Mouse (Mus musculus) kidney, postnatal 25 days (tissue): ENCODE data around the gene Sync.

Experiments
- DNase-seq, 2 experiments: peaks; one replicate each; pipeline ENCODE4 v3.0.0; 2021; ENCODE audit warnings: mixed read lengths in 2 of 2

Gene Sync

DNA sequence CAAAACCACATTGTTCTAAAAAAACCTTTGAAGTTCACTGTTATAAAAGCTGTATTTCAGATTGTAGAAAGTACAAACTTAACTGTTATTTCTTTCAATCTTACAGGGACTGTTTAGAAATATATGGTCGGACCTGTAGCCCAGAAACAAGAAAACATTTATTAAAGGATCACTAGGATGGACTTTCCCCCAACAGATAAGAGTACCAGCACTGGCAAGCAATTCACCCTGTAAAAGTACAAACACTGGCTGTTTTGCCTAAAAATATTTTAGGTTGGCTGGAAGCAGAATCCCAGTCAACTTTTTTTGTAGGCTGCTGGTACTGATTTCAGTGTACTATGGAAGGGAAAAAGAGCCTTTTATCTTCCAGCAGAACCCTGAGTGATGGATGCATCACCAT, 20.5 kb downstream of the Sync start:
- DNase-seq: no peak

DNA sequence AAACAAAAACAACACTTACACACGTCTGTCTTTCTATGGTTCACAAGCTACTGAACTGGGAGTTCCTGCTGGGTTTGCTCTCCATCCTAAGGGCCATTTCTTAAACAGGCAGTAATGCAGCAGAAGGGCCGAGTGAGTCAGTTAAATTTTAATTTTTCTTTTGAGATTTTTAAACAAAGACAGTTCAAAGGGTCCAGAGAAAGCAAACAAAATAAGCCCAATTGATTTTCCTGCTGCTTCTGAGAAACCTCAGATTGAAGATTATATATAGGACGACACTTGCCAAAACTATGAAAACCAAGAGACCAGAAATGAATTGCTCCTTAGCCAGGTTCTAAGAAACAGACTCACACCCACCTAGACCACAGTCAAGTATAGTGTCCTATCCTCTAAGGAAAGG, 26.5 kb downstream of the Sync start:
- no peak for DNase-seq

DNA sequence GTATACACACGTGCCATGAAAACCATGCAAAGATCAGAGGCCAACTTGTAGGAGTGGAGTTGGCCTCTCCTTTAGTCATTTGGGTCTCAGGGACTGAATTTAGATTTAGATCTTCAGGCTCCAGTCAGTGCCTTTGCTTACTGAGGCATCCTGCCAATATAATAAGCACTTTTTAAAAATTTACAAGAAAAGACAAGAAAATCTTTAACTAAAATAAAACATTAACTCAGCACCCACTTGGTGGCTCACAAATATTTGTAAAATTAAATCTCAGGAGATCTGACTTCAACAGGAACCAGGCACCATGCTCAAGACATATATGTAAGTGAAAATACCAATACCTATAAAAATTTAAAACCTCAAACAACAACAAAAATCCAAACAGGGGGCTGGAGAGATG, 33.5 kb downstream of the Sync start:
- DNase-seq: no peak

DNA sequence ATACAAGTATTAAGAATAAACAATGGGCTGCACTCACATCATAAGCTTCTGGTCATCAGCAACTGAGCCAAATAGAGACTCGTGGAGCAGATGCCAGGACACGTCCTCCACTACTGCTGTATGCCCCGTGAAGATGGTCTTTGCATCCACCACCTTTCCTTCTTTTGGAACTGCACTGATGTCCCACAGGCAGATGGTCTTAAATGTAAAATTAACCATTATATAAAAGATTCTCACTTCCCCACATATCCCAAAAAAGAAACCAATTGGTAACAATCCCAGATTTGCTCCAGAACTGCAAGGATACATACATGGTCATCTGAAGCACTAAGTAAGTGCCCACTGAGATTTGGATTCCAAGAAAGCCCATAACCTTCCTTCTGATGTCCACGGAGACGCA, 34.6 kb downstream of the Sync start:
- no peak for DNase-seq

DNA sequence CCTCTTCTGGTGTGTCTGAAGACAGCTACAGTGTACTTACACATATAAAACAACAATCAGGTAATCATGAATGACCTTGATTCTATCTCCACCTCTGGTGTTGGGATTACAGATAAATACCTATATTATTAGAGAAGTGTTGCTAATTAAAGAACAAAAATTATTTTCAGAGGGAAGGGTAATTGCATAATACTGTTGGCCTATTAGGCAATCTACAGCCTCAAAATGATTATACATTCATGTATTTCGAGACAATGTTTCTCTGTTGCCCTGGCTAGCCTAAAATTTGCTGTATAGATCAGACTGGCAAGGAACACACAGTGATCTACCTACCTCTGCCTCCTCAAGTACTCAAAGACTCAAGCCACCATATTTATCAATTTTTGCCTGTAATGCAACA, 36.1 kb downstream of the Sync start:
- DNase-seq: no peak

DNA sequence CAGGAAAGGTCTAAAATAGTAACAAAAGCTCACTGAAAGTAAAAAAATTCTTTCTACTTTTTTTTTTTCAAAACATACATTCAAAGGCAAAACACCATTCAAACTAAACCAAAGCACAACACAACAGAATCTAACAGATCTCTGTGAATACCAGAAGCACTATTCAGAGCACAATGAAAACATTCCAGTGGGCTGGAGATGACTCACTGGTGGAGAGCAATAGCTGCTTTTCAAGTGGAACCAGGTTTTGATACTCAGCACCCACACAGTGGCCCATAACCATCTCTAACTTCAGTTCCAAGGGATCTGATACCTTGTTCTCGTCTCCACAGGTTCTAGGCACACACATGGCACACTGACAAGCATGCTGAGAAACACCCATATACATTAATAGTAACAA, 37.3 kb downstream of the Sync start:
- DNase-seq: no peak

DNA sequence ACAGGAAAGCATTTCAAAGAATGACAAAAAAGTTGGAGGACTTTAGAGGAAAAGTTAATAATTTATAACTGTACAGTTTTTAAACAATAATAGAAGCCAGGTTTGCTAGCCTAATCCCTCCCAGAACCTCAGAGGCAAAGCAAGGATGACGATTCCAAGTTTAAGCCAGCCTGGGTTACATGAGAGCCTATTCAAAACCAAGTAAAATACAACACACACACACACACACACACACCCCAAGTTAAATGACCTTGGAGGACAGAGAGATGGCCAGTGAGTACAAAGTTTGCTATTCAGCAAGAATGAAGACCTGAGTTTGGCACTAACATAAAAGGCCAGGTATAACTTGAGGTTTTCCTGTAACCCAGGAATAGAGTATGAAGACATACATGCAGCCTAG, 38.8 kb downstream of the Sync start:
- peak; percentile 41 to 50 for DNase-seq

DNA sequence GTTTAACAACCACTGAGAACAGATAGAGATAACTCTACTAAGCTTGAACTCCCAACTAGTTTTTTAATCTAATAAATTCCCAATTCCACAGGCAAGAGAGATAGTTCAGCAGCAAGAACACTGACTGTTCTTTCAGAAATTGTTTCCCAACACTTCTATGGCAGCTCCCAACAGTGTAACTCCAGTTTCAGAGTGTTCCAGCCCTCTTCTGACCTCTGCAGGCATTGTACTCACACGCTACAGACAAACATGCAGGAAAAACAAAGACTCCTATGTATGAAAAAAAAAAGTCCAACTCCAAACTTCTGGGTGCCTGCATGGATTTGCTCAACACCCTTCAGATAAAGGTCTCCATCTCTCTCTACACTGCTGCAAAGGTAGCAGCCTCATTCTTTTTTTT, 45.4 kb downstream of the Sync start:
- DNase-seq: no peak

DNA sequence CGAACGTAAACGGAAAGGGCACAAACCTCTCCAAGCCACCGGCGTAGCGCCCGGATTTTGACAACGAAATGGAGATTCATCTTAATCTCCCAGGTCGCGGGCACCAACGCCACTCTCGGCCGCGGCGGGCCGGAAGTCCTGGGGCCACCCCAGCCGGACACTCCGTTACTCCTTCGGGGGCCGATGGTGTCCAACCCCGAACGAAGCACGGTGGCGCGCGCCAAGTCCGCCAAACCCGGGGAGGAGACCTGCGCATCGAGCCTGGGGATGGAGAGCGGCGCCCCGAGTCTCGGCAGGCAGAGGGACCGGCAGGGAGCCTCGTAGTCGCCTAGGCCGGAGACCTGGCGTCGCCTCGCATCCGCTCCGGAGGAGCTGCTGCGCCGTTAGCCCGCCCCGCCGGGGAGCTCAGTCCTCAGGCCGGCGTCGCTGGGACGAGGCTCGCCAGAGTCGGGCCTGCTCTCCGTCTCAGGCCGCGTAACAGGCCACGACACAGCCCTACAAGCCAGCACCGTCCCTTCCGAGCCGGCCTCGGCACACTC, 47.3 kb downstream of the Sync start:
- peak in 1 of 2 experiments; percentile 51 for DNase-seq

DNA sequence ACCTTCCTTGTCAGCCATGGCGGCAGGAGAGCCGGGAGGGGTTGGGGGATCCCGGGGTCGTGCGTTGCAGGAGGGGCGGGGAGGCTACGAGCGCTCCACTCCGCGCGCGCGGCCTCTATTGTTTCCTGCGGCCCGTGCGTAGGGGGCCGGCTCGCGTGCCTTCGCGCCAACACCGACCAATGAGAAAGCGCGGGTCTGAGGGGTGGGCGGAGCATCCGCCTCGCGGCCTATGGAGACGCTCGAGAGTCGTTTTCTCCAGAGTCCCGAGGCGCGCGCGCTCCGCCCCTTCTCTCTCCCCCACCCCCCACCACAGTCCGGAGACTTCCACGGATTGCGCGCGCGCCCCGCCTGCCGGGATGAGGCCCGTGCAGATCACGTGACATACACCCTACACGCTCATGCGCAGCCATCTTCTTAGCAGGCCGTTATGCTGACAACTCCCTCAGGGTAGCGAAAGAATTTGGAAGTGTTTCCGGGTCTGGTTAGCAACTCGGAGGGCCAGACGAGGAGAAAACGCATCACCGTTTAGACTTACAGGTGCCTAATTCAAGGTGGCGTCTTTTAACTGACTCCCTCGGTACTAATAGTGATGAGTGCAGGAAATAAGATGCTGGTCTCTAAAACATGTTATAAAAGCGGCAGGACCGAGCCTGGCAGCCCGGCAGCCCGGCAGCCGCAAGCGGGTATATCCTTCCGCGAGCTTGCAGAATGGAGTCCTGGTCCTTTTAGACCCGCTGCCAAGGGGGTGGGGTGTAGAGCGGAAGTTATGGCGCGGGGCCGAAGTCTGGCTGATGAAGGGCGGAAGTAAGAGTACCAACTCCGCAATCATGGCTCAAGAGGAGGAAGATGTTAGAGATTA, 48.0 kb downstream of the Sync start, which contains the start of the genes Rbbp4 and Zbtb8os:
Rbbp4 (minus strand) TSS at position 155 of the 859 bp plus-strand sequence.
Zbtb8os (plus strand) TSS at position 480 of the 859 bp plus-strand sequence.
- peak; percentile 99 for DNase-seq

DNA sequence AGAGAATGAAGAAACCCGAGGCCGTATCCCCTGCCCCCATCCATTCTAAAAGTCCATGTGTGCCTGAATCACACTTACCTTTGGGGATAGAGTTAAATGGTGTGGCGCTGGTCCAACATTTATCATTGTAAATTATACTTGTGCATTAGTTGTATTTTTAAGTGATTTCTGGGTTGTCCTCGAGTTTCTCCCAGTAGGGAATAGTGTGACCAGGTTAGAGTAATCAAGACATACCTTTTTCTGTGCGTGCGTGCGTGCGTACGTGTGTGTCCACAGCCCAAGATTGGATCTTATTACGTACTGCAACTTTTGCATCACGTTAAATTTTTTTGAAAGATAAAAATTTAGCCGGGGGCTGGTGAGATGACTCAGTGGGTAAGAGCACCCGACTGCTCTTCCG, 48.9 kb downstream of the Sync start:
- no peak for DNase-seq

DNA sequence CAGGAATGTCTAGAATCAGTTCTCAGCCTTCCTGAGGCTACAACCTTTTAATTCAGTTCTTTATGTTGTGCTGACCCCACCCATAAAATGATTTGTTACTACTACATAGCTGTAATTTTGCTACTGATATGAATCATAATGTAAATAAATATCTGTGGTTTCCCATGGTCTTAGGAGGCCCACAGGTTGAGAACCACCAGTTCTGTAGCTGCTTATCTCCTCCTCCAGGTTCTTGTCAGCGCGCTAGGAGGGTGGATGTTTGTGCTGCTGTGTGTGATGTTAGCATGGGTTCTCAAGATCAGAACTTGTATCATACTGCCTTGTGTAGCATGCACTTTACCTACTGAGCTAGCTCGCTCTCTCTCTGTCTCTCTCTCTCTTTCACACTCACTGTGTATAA, 52.3 kb downstream of the Sync start:
- no peak for DNase-seq

DNA sequence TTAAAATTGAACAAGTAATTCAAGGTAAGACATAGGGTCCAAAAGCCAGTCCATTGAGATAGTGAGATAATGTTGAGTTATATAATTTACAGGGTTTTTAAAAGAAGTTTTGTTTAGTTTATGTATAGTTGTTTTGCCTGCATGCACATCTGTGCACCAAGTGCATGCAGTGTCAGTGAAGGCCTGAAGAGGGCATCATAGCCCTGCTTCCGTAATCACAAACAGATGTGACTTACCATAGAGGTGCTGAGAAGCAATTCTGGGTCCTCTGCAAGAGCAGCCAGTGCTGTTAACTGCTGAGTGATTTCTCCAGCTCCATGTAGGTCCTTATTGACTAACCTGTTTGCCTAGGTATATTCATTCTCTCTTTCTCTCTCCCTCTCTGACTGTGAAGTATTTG, 54.5 kb downstream of the Sync start:
- no peak for DNase-seq

DNA sequence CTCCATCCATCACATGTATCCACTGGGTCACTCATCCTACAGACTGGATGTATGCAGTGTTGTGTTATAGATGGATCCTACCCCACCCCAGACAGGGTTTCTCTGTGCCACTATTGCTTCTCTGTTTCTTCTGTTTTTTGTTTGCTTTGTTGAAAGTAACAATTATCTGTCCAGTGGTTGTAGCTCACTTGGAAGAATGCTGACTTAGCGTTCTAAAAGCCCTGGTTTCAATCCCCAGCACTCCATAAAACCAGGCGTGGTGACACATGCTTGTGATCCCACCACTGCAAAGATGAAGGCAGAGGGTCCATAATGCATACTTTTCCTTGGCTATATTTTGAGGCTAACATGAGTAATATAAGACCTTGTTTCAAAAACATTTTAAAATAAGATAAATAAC, 55.3 kb downstream of the Sync start:
- no peak for DNase-seq

DNA sequence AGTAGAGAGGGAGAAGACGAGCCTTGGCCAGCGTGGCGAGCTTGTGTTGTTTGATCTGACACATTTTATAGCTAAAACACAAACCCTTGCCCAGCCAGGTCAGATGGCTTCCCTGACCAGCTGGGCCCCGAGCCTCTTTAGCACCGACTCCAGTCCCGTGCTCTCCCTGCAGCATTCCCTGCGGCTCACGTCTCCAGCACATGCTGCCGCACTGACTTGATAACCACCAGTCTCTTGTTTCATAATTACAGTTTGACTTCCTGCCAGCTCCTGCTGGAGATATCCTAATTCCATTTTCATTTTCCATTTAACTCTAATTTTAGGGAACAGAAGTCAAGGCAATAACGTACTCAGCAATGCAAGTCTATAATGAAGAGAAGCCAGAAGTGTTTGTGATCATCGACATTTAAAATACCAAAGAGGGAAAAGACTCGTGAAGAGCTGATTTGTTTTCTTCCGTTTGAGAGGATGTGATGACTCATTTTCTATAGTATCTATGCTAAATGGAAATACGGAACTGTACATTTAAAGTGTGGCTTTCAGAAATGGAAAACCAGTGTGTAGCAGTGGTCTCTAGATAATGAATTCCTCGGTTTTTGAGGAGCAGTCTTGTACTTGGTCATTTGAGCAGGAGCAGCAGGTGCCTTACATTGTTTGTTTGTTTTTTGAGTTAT, 59.2 kb downstream of the Sync start:
- no peak for DNase-seq

DNA sequence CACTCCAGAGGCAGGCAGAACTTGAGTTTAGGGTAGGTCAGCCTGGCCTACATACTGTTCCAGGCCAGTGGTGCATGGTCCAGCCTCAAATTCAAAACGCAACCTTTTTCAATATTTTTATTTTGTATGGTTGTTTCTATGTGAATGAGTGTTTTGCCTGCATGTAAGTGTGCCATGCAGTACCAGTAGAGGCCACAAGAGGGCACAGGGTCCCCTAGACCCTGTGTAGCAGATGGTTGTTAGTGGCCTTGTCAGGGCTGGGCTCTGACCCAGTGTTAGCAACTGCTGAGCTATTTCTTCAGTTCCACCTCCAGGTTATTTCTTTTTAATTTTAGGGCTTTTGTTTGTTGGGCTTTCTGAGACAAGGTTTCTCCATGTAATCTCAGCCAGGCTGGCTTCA, 63.2 kb downstream of the Sync start:
- peak; percentile 81 to 93 for DNase-seq

DNA sequence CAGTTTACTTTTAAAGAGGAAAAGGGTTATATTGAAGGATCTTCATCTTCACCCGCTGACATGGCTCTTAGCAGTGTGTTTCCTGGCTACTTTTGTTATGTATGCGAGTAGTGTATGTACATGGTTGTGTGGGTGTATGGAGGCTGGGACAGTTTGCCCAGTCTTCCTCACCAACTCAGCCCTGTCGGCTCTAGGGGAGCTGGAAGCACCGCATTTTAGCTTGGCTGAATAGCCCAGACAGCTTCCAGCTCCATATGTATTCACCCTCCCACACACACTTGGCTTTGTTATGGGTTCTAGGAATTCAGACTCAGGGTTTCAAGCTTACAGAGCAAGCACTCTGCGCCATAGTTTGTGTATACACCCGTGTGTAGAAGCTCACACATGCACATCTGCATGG, 63.7 kb downstream of the Sync start:
- DNase-seq: no peak

DNA sequence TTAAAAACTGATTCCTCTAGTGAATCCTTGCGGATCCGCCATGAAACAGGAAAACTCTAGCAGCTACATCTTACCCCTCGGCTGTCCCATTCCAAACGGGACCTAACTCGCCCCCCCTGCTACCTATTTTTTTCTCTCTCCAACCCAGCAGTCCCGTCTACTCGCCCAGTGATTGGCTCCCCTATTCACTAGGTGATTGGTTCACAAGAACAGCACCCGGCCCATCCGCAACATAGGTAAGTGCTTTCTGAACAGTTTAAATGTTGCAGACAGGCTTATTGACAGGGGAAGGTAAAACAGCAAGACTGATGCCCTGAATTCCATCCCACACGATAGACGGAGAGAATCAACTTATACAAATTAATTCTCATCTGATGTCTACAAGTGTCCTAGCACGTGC, 65.8 kb downstream of the Sync start:
- no peak for DNase-seq

DNA sequence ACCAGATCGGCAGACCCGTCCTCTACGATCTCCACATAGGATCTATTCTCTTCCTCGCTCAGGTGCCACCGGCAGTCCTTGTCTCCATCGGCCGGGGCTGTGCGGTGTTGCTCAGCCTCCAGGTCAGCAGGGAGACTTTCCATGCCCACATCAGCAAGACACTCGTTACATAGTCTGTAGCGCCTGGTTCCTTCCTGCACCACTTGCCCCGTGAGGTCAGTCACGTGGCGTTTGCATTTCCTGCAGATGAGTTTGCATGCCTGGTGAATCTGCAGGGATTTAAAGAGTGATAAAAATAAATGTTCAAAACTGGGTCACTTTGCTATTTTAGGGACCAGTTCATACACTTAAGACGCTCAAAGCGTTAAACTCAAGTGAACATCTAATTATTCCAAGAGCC, 66.8 kb downstream of the Sync start:
- peak in 1 of 2 experiments; percentile 23 for DNase-seq

DNA sequence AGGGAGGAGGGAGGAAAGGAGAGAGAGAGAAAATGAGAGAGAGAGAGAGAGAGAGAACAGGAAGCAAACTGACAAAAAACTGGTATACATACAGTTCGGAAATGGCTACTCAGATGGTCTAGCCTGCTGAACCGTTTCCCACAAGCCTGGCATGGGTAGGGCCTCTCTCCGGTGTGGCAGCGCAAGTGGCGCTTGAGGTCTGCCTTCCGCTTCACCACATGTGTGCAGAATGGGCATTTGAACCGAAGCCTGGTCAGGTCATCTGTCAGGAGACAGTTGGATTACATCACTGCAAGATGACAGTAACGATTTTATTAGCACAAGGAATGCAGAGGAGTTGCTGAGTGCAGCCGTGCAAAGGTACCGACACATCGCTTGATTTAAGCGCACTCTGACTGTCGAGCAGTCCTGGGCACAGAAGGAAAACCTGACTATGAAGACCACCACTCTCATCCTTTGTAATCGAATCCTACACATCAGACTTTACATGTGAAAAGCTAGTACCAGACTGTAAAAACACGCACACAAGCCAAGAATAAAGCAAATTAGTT, 70.3 kb downstream of the Sync start:
- DNase-seq: no peak
